Mouse (Mus musculus): ENCODE measurements at regions not wholly inside any gene's neighbourhood (a gene's known extent, or its start where the extent isn't known, plus 50 kb on each side); places are given as distances from the start of the nearest gene placed in this dataset.

DNA sequence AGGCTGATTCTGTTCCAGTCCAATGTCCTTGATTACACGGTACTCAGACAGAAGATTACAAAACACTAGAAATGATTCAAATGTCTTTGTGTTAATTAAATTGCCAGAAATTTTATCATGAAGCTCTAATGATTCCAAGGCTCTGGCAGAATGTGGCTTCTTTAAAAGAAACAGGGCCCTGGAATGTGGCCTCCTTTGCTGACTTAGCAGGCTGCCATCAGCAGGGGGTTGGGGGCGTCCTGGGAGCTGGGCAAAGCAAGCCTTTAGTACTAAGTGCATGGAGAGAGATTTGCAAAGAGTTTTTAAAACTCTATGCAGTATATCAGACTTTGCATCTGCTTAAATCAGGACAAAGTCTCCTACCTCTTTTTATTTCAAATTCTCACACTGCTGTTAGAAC, 434.8 kb upstream of the Cited2 start:
- Histone ChIP-seq H3K4me3 (ENCODE audit: insufficient read depth, low read depth, low read length) (no peak overlapping the region), H3K27ac (replicated peaks; ENCODE audit: insufficient read depth, low read depth, low read length) (no peak overlapping the region), H3K36me3 (ENCODE audit: control insufficient read depth, insufficient read depth, low read length) (no peaks in the 10 kb centered on the region), H3K9ac (ENCODE audit: low read depth, low read length) (no peak overlapping the region), H3K27me3 (ENCODE audit: control insufficient read depth, insufficient read depth, low read length) (no peaks in the 10 kb centered on the region), H3K79me2 (ENCODE audit: control insufficient read depth, insufficient read depth, low read length) (no peaks in the 10 kb centered on the region), H3K4me1 (ENCODE audit: control insufficient read depth, insufficient read depth, low read length) (no peaks in the 10 kb centered on the region; the same call in 1 of the 2 replicates)
- 53% methylated on average over 2 of the region's 2 CpGs for WGBS
- TF ChIP-seq POLR2A (IDR thresholded peaks at IDR 0.05; ENCODE audit: extremely low read depth, insufficient read depth, low read length) = no peak
- no peak for TF ChIP-seq CTCF (IDR thresholded peaks at IDR 0.05; ENCODE audit: low read depth, low read length)
- DNase-seq (ENCODE audit: extremely low read depth, low read depth, low spot score) = no peak

DNA sequence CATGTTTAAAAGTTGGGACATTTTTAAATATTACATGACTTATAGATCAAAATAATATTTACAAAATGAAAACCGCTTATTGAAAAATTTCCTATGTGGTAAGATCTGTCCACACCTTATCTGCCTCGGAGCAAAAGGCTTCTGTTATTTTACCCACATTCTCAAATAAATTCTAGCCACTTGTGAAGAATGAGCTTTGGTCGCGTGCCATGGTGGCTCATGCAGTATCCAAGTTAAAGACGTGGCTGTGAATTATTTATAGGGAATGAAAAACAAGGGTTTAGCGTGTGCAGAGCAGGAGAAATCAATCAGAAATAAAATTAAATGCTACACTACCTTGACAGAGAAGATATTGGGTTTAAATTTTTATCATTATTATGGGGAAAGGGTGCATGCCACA, 430.7 kb upstream of the Cited2 start:
- H3K27me3 ChIP-seq (ENCODE audit: control insufficient read depth, insufficient read depth, low read length) = no peaks in the 10 kb centered on the region
- H3K9ac ChIP-seq (ENCODE audit: low read depth, low read length) = no peak overlapping the region
- WGBS = 90% methylated on average over 6 of the region's 6 CpGs
- DNase-seq (ENCODE audit: extremely low read depth, low read depth, low spot score) = no peak
- no peaks in the 10 kb centered on the region for H3K79me2 ChIP-seq (ENCODE audit: control insufficient read depth, insufficient read depth, low read length)
- H3K4me1 ChIP-seq (ENCODE audit: control insufficient read depth, insufficient read depth, low read length) = no peaks in the 10 kb centered on the region; the same call in 1 of the 2 replicates
- no peak for TF ChIP-seq CTCF (IDR thresholded peaks at IDR 0.05; ENCODE audit: low read depth, low read length)
- no peak for TF ChIP-seq POLR2A (IDR thresholded peaks at IDR 0.05; ENCODE audit: extremely low read depth, insufficient read depth, low read length)
- H3K27ac ChIP-seq (replicated peaks; ENCODE audit: insufficient read depth, low read depth, low read length) = no peak overlapping the region
- no peaks in the 10 kb centered on the region for H3K36me3 ChIP-seq (ENCODE audit: control insufficient read depth, insufficient read depth, low read length)
- H3K4me3 ChIP-seq (ENCODE audit: insufficient read depth, low read depth, low read length) = no peak overlapping the region

DNA sequence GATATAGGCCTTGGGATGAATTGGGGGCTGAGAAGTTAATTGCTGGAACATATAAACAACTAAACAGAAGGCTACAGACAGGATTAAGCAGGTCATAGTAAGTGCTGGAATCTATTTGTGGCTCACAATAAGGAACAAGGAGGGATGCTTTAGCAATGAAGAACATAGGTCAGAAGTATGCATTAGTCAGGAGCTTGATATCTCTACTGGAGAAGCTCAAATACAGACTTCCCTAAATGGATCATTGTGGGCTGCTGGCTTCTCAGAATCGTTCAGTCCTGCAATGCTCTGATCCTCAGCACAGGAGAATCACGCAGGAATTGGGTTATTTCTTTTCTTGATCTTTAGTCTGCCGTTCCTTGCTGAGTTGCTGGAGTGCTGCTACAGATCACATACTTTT, 428.6 kb upstream of the Cited2 start:
- no peak overlapping the region for H3K4me3 ChIP-seq (ENCODE audit: insufficient read depth, low read depth, low read length)
- H3K27me3 ChIP-seq (ENCODE audit: control insufficient read depth, insufficient read depth, low read length) = no peaks in the 10 kb centered on the region
- H3K4me1 ChIP-seq (ENCODE audit: control insufficient read depth, insufficient read depth, low read length) = no peaks in the 10 kb centered on the region
- H3K27ac ChIP-seq (replicated peaks; ENCODE audit: insufficient read depth, low read depth, low read length) = no peak overlapping the region
- no peak for TF ChIP-seq CTCF (IDR thresholded peaks at IDR 0.05; ENCODE audit: low read depth, low read length)
- no peak for DNase-seq (ENCODE audit: extremely low read depth, low read depth, low spot score)
- no peaks in the 10 kb centered on the region for H3K36me3 ChIP-seq (ENCODE audit: control insufficient read depth, insufficient read depth, low read length)
- H3K79me2 ChIP-seq (ENCODE audit: control insufficient read depth, insufficient read depth, low read length) = no peaks in the 10 kb centered on the region
- H3K9ac ChIP-seq (ENCODE audit: low read depth, low read length) = no peak overlapping the region
- WGBS = 77% methylated on average over 3 of the region's 3 CpGs

DNA sequence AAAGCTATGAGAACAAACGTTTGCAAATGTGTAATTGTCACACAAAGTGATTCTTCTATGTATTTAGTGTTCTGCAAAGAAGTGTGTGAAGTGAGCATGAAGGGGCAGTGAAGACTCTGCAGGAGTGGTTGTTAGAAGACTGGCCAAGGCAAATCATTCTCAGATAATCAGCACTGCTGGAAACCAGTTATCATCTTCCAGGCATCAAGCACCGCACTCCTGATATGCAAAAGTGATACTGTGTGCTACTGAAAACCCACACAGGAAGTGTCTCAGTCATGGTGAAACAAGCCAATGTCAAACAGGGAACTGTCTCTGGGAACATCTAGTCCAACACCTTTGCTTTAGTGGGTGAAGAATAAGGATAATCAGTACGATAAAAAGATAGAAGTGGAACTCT, 427.9 kb upstream of the Cited2 start:
- Histone ChIP-seq H3K36me3 (ENCODE audit: control insufficient read depth, insufficient read depth, low read length) (no peaks in the 10 kb centered on the region), H3K4me1 (ENCODE audit: control insufficient read depth, insufficient read depth, low read length) (no peaks in the 10 kb centered on the region), H3K27me3 (ENCODE audit: control insufficient read depth, insufficient read depth, low read length) (no peaks in the 10 kb centered on the region), H3K9ac (ENCODE audit: low read depth, low read length) (no peak overlapping the region), H3K79me2 (ENCODE audit: control insufficient read depth, insufficient read depth, low read length) (no peaks in the 10 kb centered on the region), H3K4me3 (ENCODE audit: insufficient read depth, low read depth, low read length) (no peak overlapping the region), H3K27ac (replicated peaks; ENCODE audit: insufficient read depth, low read depth, low read length) (no peak overlapping the region)
- WGBS = 77% methylated on average over 3 of the region's 3 CpGs
- DNase-seq (ENCODE audit: extremely low read depth, low read depth, low spot score) = no peak
- TF ChIP-seq POLR2A (IDR thresholded peaks at IDR 0.05; ENCODE audit: extremely low read depth, insufficient read depth, low read length) = no peak

DNA sequence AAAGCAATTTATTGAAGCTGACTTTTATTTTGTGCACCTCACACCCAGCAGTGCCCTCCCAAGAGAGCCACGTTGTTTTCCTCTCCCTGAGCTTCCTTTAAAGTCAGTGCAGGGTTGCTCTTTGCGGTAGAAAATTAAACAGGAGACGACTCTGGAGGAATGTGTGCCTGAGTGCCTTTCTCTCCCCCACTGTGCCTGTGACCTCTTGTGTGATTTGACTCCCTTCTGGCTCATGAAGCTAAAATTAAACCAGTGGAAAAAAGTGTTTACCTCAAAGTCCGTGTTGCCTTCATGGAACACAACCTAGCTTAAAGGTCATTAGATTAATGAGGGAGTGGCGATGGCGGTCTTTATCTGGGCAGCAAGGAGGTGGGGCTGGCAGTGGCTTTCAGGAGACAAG, 423.4 kb upstream of the Cited2 start:
- Histone ChIP-seq H3K4me3 (ENCODE audit: insufficient read depth, low read depth, low read length) (no peak overlapping the region), H3K4me1 (ENCODE audit: control insufficient read depth, insufficient read depth, low read length) (no peaks in the 10 kb centered on the region), H3K27me3 (ENCODE audit: control insufficient read depth, insufficient read depth, low read length) (no peaks in the 10 kb centered on the region), H3K9ac (ENCODE audit: low read depth, low read length) (no peak overlapping the region), H3K36me3 (ENCODE audit: control insufficient read depth, insufficient read depth, low read length) (no peaks in the 10 kb centered on the region), H3K27ac (replicated peaks; ENCODE audit: insufficient read depth, low read depth, low read length) (no peak overlapping the region; the same call in 1 of the 2 replicates), H3K79me2 (ENCODE audit: control insufficient read depth, insufficient read depth, low read length) (no peaks in the 10 kb centered on the region)
- TF ChIP-seq CTCF (IDR thresholded peaks at IDR 0.05; ENCODE audit: low read depth, low read length) = no peak
- no peak for TF ChIP-seq POLR2A (IDR thresholded peaks at IDR 0.05; ENCODE audit: extremely low read depth, insufficient read depth, low read length)
- DNase-seq (ENCODE audit: extremely low read depth, low read depth, low spot score) = peak; percentile 80
- WGBS = 22% methylated on average over 6 of the region's 6 CpGs

DNA sequence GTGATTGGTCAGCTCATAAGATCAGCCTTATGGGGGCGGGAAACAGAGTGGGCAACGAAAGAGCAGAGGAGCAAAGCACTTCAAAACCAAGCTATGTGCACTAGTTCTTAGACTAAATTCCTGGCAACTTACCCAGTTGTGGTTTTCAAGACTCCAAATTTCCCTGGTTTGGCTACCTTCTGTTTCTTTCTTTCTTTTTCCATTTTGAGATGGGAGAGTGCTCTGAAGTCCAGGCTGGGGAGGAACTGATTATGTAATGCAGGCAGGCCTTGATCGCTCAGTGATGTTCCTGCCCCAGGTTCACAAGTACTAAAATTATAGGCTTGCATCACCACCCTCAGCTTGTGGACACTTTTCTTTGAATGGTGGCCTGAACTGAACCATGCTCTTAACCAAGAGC, 396.3 kb upstream of the Cited2 start:
- 72% methylated on average over 3 of the region's 3 CpGs for WGBS
- no peaks in the 10 kb centered on the region for H3K4me1 ChIP-seq (ENCODE audit: control insufficient read depth, insufficient read depth, low read length)
- H3K27me3 ChIP-seq (ENCODE audit: control insufficient read depth, insufficient read depth, low read length) = no peaks in the 10 kb centered on the region
- H3K4me3 ChIP-seq (ENCODE audit: insufficient read depth, low read depth, low read length) = no peak overlapping the region
- no peak for TF ChIP-seq POLR2A (IDR thresholded peaks at IDR 0.05; ENCODE audit: extremely low read depth, insufficient read depth, low read length)
- no peak for TF ChIP-seq CTCF (IDR thresholded peaks at IDR 0.05; ENCODE audit: low read depth, low read length)
- DNase-seq (ENCODE audit: extremely low read depth, low read depth, low spot score) = peak; percentile 41
- no peak overlapping the region for H3K9ac ChIP-seq (ENCODE audit: low read depth, low read length)
- no peaks in the 10 kb centered on the region for H3K79me2 ChIP-seq (ENCODE audit: control insufficient read depth, insufficient read depth, low read length)
- H3K36me3 ChIP-seq (ENCODE audit: control insufficient read depth, insufficient read depth, low read length) = no peaks in the 10 kb centered on the region
- no peak overlapping the region for H3K27ac ChIP-seq (replicated peaks; ENCODE audit: insufficient read depth, low read depth, low read length)
